In the genomic region with DNA sequence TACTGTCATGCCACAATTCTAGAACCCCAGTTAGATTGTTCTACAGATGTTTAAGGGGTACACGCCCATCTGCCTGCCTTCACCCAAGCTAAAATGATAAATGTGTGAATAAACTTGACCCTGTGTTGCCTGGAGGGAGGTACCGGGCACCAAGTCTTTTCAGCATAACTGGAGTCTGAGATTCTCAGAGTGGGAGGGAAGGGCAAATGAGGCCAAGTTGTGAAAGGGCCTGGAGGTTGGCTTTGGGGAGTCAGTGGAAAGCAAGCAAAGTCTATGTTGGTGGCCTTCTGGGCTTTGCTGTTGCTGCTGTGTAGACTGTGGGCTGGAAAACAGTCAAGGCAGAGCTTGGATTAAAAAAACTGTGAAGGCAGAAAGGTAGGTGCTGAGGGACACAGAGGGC, we compare ENCODE assay signal across 18 mouse cellular contexts. TPM values are rescaled to one million over a fixed set of nuclear protein-coding genes. Genes with fewer than 3 reads are reported as not detected.
DNase-seq lines count a peak whose midpoint lies in the region; ATAC-seq and TF ChIP-seq lines count a peak whose summit lies in the region.
"Had no signal": no experiment of that assay in that cellular context is flagged by ENCODE, and none has a peak within 500 bp of the region (broad histone marks: within the 10 kb centered on the region; RNA-seq: fewer than 3 reads in every experiment).

No protein-coding gene starts in this region.

- no peak for ATAC-seq in heart, embryonic 11.5 days (replicated peaks; ENCODE audit: insufficient number of reproducible peaks, low FRiP score, low TSS enrichment)
- ATAC-seq in liver, postnatal 0 days: no peak
- ATAC-seq in liver, embryonic 12.5 days: no peak
- ATAC-seq in heart, embryonic 16.5 days (replicated peaks; ENCODE audit: extremely low read depth, insufficient read depth, low FRiP score): no peak
- ATAC-seq: CD4-positive, CD25-positive, alpha-beta regulatory T cell, adult 4 months; hindbrain, postnatal 0 days had no signal

- TF ChIP-seq CTCF in liver, postnatal 0 days (IDR thresholded peaks at IDR 0.05; ENCODE audit: low read depth): no peak

- no peak for TF ChIP-seq EP300 in liver, postnatal 0 days (IDR thresholded peaks at IDR 0.05; ENCODE audit: low read depth)

- WGBS in heart, embryonic 11.5 days (ENCODE audit: insufficient replicate concordance): 67% methylated on average over 2 of the region's 2 CpGs
- 54% methylated on average over 2 of the region's 2 CpGs for WGBS in liver, postnatal 0 days (ENCODE audit: insufficient replicate concordance)
- WGBS in liver, embryonic 12.5 days (ENCODE audit: insufficient replicate concordance): 60% methylated on average over 2 of the region's 2 CpGs
- 80% methylated on average over 2 of the region's 2 CpGs for WGBS in embryonic facial prominence, embryonic 10.5 days
- WGBS in heart, embryonic 16.5 days: 79% methylated on average over 2 of the region's 2 CpGs

- H3K9ac ChIP-seq in heart, embryonic 11.5 days (ENCODE audit: low read depth, low read length): no peak overlapping the region
- no peak overlapping the region for H3K9ac ChIP-seq in liver, postnatal 0 days (replicated peaks)
- no peak overlapping the region for H3K9ac ChIP-seq in liver, embryonic 12.5 days
- H3K9ac ChIP-seq in heart, embryonic 16.5 days (ENCODE audit: low read length): no peak overlapping the region
- H3K9ac ChIP-seq: embryonic facial prominence, embryonic 12.5 days; limb, embryonic 13.5 days; neural tube, embryonic 13.5 days had no signal

- no peaks in the 10 kb centered on the region for H3K9me3 ChIP-seq in heart, embryonic 11.5 days (replicated peaks; ENCODE audit: control insufficient read depth, low read length)
- H3K9me3 ChIP-seq in liver, postnatal 0 days (ENCODE audit: low read length): no peaks in the 10 kb centered on the region
- no peaks in the 10 kb centered on the region for H3K9me3 ChIP-seq in liver, embryonic 12.5 days (replicated peaks)
- no peaks in the 10 kb centered on the region for H3K9me3 ChIP-seq in embryonic facial prominence, embryonic 10.5 days
- H3K9me3 ChIP-seq in heart, embryonic 16.5 days (replicated peaks; ENCODE audit: control insufficient read depth, low read length): no peaks in the 10 kb centered on the region
- H3K9me3 ChIP-seq: embryonic facial prominence, embryonic 12.5 days; limb, embryonic 13.5 days; neural tube, embryonic 13.5 days had no signal

- 0 out of 2 replicates have a peak overlapping the region, but pooled peaks have one; percentile 17 for H3K27ac ChIP-seq in heart, embryonic 11.5 days (ENCODE audit: low read depth, low read length)
- H3K27ac ChIP-seq in liver, postnatal 0 days (ENCODE audit: low read depth): peak overlapping the region; percentile 16; the same call in 1 of the 2 replicates
- no peak overlapping the region for H3K27ac ChIP-seq in liver, embryonic 12.5 days
- 0 out of 2 replicates have a peak overlapping the region, but pooled peaks have one; percentile 21 for H3K27ac ChIP-seq in embryonic facial prominence, embryonic 10.5 days (replicated peaks)
- peak overlapping the region; percentile 77 for H3K27ac ChIP-seq in heart, embryonic 16.5 days (ENCODE audit: low read length)
- H3K27ac ChIP-seq: embryonic facial prominence, embryonic 12.5 days; hindbrain, postnatal 0 days; left cerebral cortex, adult 2 months; limb, embryonic 13.5 days; neural tube, embryonic 13.5 days had no signal

- H3K4me2 ChIP-seq in heart, embryonic 11.5 days: no peak overlapping the region
- H3K4me2 ChIP-seq in liver, postnatal 0 days (ENCODE audit: low read depth, low read length): no peak overlapping the region
- no peak overlapping the region for H3K4me2 ChIP-seq in liver, embryonic 12.5 days
- no peak overlapping the region for H3K4me2 ChIP-seq in heart, embryonic 16.5 days (ENCODE audit: low read depth, low read length)
- H3K4me2 ChIP-seq: embryonic facial prominence, embryonic 12.5 days; limb, embryonic 13.5 days; neural tube, embryonic 13.5 days had no signal

- H3K27me3 ChIP-seq in heart, embryonic 11.5 days (ENCODE audit: control insufficient read depth, insufficient read depth, low read length): no peaks in the 10 kb centered on the region
- no peaks in the 10 kb centered on the region for H3K27me3 ChIP-seq in liver, postnatal 0 days (ENCODE audit: insufficient read depth, low read length)
- H3K27me3 ChIP-seq in liver, embryonic 12.5 days (replicated peaks): no peaks in the 10 kb centered on the region
- no peaks in the 10 kb centered on the region for H3K27me3 ChIP-seq in embryonic facial prominence, embryonic 10.5 days (replicated peaks; ENCODE audit: low read depth, poor library complexity, severe bottlenecking)
- no peaks in the 10 kb centered on the region for H3K27me3 ChIP-seq in heart, embryonic 16.5 days (ENCODE audit: control insufficient read depth, insufficient read depth, low read length)
- H3K27me3 ChIP-seq: embryonic facial prominence, embryonic 12.5 days; limb, embryonic 13.5 days; neural tube, embryonic 13.5 days had no signal

- intact Hi-C loops in heart, postnatal 25 days (cut with DNase I): loop anchor here (2.0 kb wide), 1 partner anchor 331 kb away; no protein-coding TSS in a partner anchor

- no peaks in the 10 kb centered on the region for H3K36me3 ChIP-seq in heart, embryonic 11.5 days (ENCODE audit: control insufficient read depth, insufficient read depth, low read length)
- H3K36me3 ChIP-seq in liver, postnatal 0 days (replicated peaks; ENCODE audit: insufficient read depth, low read length): no peaks in the 10 kb centered on the region
- H3K36me3 ChIP-seq in liver, embryonic 12.5 days: no peaks in the 10 kb centered on the region
- H3K36me3 ChIP-seq in embryonic facial prominence, embryonic 10.5 days (replicated peaks): peaks cover 4% of the 10 kb centered on the region
- H3K36me3 ChIP-seq in heart, embryonic 16.5 days (ENCODE audit: control insufficient read depth, insufficient read depth): no peaks in the 10 kb centered on the region
- H3K36me3 ChIP-seq: neural tube, embryonic 13.5 days had no signal

- peaks cover 7% of the 10 kb centered on the region; the same call in 1 of the 2 replicates for H3K4me1 ChIP-seq in heart, embryonic 11.5 days (ENCODE audit: control insufficient read depth, insufficient read depth, low read length)
- H3K4me1 ChIP-seq in liver, postnatal 0 days (ENCODE audit: insufficient read depth): peaks cover 10% of the 10 kb centered on the region
- peaks cover 15% of the 10 kb centered on the region; the same call in 1 of the 2 replicates for H3K4me1 ChIP-seq in liver, embryonic 12.5 days
- peaks cover 49% of the 10 kb centered on the region for H3K4me1 ChIP-seq in embryonic facial prominence, embryonic 10.5 days
- H3K4me1 ChIP-seq in heart, embryonic 16.5 days (ENCODE audit: control insufficient read depth, insufficient read depth, low read length): peaks cover 4% of the 10 kb centered on the region; the same call in 1 of the 2 replicates
- H3K4me1 ChIP-seq: neural tube, embryonic 13.5 days had no signal

- no peak overlapping the region for H3K4me3 ChIP-seq in heart, embryonic 11.5 days (ENCODE audit: low read depth, low read length)
- no peak overlapping the region for H3K4me3 ChIP-seq in liver, postnatal 0 days (ENCODE audit: low read depth, low read length)
- H3K4me3 ChIP-seq in liver, embryonic 12.5 days: no peak overlapping the region
- no peak overlapping the region for H3K4me3 ChIP-seq in embryonic facial prominence, embryonic 10.5 days
- H3K4me3 ChIP-seq in heart, embryonic 16.5 days (ENCODE audit: low read length): no peak overlapping the region
- H3K4me3 ChIP-seq: embryonic facial prominence, embryonic 12.5 days; left cerebral cortex, adult 2 months; limb, embryonic 13.5 days; neural tube, embryonic 13.5 days had no signal

- no peak for DNase-seq in heart, postnatal 25 days (ENCODE audit: low spot score)
- no peak for DNase-seq in liver, postnatal 0 days
- DNase-seq in embryonic facial prominence, embryonic 10.5 days (ENCODE audit: low spot score): no peak
- no peak for DNase-seq in frontal cortex, postnatal 14 days (ENCODE audit: low spot score in 2 of 2)
- DNase-seq: cerebellum, adult 11 months; cerebellum, postnatal 25 days; gastrocnemius, postnatal 25 days; lung, adult 2 months; right cerebral cortex, postnatal 4 days had no signal

RNA-seq across cellular contexts. Expression of a gene that starts 13.6 kb away (rescaled TPM):
- 9.8 and 12.1 TPM in 2 replicates for polyA plus RNA-seq in heart, embryonic 11.5 days (2014; fragmentation: Nextera tagmentation; extraction: Ambion mirVana)
- total RNA-seq in heart, postnatal 25 days (2021): 10 to 100 TPM; 29.0 to 35.7 TPM
- polyA plus RNA-seq in liver, postnatal 0 days (2015; fragmentation: Nextera tagmentation; extraction: Ambion mirVana): 4.5 and 4.7 TPM in 2 replicates
- 3.5 and 4.5 TPM in 2 replicates for polyA plus RNA-seq in liver, embryonic 12.5 days (2016; fragmentation: Nextera tagmentation; extraction: Ambion mirVana)
- 10.2 and 11.5 TPM in 2 replicates for polyA plus RNA-seq in embryonic facial prominence, embryonic 10.5 days (2016; fragmentation: Nextera tagmentation; extraction: Ambion mirVana)
- 8.5 and 11.2 TPM in 2 replicates for polyA plus RNA-seq in heart, embryonic 16.5 days (2015; fragmentation: Nextera tagmentation; extraction: Ambion mirVana)
- polyA plus RNA-seq: CD4-positive, CD25-positive, alpha-beta regulatory T cell, adult 4 months had no signal

RNA-seq across cellular contexts. Expression of a gene that starts 13.7 kb away (rescaled TPM):
- polyA plus RNA-seq in heart, embryonic 11.5 days (2014; fragmentation: Nextera tagmentation; extraction: Ambion mirVana): 27.2 and 30.4 TPM in 2 replicates
- 10 to 100 TPM; 42.5 to 49.6 TPM for total RNA-seq in heart, postnatal 25 days (2021)
- 31.7 and 32.4 TPM in 2 replicates for polyA plus RNA-seq in liver, postnatal 0 days (2015; fragmentation: Nextera tagmentation; extraction: Ambion mirVana)
- 16.0 and 16.7 TPM in 2 replicates for polyA plus RNA-seq in liver, embryonic 12.5 days (2016; fragmentation: Nextera tagmentation; extraction: Ambion mirVana)
- polyA plus RNA-seq in embryonic facial prominence, embryonic 10.5 days (2016; fragmentation: Nextera tagmentation; extraction: Ambion mirVana): 15.8 and 18.0 TPM in 2 replicates
- 25.9 and 27.8 TPM in 2 replicates for polyA plus RNA-seq in heart, embryonic 16.5 days (2015; fragmentation: Nextera tagmentation; extraction: Ambion mirVana)
